Mouse (Mus musculus) heart, postnatal 36 days (tissue): ENCODE results near the gene Slc35b3. TPM values are rescaled to one million over a fixed set of nuclear protein-coding genes. Genes with fewer than 3 reads are reported as not detected.

ENCODE experiments used
- DNase-seq, 2 experiments: peaks; one replicate each; pipeline ENCODE4 v3.0.0; 2021 to 2022
- intact Hi-C: fragments of 180-260 bp; cut with DNase I; formaldehyde crosslinking; loops from one replicate; pipeline ENCODE4 v1.15.1; 2025
- total RNA-seq, 2 experiments: library from RNA; stranded (reverse); gene quantifications; 2 replicates each; pipeline ENCODE4 v1.2.3; 2021

Gene Slc35b3
- 1 to 10 TPM; 3.8 to 5.1 TPM for total RNA-seq

DNA sequence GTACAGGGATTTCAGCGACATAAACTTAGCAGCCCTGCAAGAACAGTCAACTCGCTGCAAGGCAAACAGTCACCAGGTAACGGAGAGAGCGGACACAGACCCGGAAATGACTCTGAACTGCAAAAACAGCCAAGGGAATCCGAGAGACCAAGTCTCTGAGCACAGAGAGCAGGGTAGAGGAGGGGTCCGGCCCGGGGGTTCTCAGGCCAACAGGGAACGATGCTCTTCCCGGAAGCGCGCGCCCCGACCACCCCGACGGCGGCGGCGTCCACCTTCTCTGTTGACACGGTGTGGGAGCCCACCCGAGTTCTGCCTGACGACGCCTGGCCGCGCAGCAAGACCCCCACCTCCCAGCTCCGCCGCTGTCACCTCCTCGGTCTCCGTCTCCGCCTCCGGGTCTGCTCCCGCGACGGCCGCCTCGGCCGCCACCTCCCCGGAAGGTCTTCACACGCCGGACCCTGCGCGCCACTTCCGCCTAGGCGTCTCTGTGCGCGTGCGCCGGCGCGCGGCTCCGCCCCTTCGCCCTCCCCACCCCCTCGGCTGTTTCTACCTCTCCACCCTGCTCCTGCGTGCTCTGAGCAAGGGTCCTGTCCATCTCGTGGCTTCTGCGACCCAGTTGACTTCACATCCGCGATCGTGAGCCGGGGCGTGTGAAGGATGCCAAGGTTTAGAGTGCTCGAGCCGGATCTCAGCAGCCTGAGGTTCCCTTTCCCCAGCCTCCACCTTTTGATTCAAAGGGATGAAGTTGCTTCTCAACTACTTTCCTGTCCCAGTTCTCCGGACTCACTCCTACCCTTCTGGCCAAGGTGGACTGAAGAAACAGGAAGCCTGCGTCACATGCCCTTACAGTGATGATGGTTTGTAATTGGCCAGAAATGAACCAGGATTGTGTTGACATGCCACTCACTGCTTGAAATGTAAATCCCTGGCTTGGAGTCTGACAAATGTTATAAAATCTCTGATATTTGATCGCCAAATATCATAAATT, at the start of gene Slc35b3:
Gene Slc35b3, minus strand, starts transcription at position 813 of the 988 bp plus-strand sequence.
- peak; percentile 83 to 87 for DNase-seq
- intact Hi-C loops = no loop called here

DNA sequence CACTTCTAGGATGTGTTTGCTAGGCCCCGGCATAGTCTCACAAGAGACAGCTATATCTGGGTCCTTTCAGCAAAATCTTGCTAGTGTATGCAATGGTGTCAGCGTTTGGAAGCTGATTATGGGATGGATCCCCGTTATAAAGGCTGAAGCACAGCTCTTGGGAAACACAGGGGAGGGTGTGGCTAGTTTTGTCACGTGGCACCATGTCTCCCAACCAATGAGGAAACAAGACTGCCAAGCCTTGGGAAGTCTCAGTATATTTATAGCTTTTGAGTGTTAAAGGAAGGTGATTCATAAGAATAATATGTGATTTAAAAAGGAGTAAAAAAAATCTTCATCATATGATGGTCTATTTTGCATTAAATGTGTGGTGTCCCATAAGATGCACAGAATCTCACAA, 49.6 kb upstream of the Slc35b3 start:
- no peak for DNase-seq
- intact Hi-C loops = loop anchor here (5.0 kb wide), 1 partner anchor 153 kb away; no protein-coding TSS in a partner anchor

DNA sequence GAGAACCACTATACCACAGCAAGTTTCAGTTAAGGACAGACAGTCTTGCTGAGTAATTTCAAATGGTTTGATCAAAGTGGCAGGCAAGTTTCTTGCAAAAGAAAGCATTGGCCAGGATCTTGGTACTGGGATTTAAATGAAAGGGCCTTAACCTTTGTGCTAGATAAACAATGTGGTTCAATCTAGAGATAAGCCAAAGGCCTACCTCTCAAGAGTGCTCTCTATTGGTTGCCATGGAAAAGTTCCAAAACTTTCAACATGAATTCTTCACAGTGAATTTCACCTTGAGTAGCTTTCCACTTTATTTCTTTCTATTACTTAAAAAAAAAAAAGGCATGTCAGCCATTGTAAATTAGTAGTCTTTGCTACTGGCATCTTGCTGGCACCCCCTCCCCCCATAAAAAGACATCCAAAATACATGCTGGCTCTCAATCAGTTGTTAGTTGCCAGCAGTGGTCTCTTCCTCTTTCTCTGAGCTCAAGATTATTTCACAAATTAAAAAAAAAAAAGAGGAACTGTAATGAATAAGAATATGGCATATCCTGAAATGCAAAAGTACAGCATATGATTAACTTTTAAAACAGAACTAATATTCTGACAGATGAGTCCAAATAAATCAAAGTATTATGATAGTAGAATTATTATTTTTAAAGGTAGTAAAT, 42.6 kb upstream of the Slc35b3 start:
- intact Hi-C loops = no loop called here
- no peak for DNase-seq

DNA sequence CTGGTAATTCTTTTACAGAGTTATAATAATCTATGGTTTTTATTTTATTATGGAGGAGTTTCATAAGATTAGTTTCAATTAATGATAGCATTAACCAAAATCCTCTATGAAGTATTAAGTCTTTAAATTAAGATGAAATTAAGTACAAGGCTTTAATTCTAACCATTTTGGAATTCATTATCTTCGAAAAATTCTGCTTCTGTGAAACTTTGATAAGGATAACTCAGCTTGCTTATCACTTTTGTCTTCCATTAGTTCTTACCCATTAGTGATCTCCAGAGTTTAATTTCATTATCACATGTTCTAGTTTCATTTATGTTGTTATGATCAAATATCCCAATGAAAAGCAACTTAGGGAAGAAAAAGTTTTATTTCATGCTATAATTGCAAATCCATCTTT, 41.7 kb upstream of the Slc35b3 start:
- intact Hi-C loops = no loop called here
- no peak for DNase-seq

DNA sequence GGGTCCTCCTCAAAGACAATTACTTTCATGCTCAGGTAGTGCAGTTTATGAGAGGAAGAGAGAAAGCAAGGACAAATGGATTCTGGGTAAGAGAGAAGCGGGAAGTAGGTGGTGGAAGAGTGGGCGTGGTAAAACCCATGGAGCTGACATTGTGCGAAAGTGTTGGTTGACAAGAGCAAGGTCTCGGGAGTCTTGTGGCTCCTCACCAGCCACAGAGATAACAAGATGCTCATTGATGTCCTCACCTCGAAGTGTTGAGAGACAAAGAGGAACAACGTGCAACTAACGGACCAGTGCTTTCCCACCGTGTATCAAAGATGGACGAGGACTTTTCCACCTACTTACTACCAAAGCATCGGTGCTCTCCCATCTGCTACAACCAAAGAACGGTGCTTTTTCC, 40.8 kb upstream of the Slc35b3 start:
- intact Hi-C loops = no loop called here
- DNase-seq = no peak

DNA sequence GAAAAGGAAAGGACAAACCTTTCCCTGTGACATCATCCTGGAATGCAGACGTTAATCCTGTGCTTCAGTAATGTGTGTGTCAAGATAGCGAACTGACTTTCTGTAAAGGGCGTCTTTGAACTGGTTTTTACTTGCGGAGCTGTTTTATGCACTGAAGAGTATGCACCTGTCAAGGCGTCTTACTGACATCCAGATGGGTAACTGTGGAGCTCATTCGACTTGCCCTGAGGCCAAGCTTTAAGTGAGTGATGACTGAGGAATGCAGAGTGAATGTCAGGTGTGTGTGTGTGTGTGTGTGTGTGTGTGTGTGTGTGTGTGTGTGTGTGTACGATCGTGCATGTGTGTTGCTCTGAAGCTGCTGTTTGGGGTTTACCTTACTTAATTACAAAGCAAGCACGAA, 38.3 kb upstream of the Slc35b3 start:
- intact Hi-C loops = loop anchor here (10.0 kb wide), 1 partner anchor 1756 kb away; no protein-coding TSS in a partner anchor
- no peak for DNase-seq

DNA sequence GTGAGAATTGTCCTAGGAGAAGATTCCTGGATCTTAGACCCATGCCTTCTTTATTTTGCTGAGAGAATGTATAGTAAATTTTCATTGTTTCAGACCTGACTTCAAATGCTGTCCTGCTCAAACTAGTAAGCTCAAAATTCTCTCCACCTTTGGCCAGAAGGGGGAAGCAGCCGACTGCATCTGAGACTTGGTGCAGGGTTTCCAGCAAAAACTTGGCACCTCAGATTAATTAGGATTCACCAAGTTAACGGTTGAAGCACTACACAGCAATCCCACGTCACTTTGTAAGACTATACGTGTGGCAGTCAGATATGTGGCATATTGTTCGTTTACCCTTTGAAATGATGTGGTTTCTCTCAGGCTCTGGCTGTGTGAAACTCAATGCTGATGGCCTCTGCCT, 31.9 kb upstream of the Slc35b3 start:
- peak in 1 of 2 experiments; percentile 10 for DNase-seq
- intact Hi-C loops = loop anchor here (10.0 kb wide), 1 partner anchor 1762 kb away; no protein-coding TSS in a partner anchor

DNA sequence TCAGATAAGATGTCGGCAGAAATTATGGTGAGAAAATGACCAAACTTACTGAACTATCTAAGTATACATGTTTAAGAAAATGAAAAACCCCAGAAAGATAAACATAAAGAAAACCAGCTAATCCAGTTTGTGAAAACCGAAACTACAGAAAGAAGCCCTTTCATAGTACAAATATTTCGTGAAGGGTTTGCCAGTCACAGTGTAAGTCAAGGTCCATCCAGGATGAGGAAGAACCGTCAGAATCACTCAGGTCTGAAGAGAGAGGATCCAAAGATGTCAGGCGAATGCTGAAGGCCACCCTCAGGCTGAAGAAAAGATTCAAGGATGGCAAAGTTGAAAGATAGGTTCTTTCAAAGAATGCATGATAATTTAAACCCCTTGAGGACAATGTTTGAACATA, 23.1 kb upstream of the Slc35b3 start:
- intact Hi-C loops = no loop called here
- no peak for DNase-seq

DNA sequence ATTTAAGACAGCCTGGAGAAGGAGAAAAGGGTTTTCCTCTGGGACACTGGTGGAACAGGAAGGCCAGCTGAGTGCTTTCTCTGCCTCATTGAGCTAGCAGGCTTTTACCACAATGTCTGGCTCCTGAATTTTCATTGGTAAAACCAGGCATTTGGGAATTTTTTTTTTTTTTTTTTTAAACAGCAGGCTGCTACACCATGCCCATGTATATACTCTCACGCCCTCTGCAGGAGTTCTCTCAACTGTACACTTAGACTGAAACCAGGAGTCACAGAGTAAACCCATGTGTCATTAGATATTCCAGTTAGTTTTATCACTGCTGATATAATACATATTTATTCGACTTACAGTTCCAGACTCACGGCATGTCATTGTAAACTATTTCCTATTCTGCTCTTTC, 20.2 kb upstream of the Slc35b3 start:
- intact Hi-C loops = no loop called here
- DNase-seq = no peak

DNA sequence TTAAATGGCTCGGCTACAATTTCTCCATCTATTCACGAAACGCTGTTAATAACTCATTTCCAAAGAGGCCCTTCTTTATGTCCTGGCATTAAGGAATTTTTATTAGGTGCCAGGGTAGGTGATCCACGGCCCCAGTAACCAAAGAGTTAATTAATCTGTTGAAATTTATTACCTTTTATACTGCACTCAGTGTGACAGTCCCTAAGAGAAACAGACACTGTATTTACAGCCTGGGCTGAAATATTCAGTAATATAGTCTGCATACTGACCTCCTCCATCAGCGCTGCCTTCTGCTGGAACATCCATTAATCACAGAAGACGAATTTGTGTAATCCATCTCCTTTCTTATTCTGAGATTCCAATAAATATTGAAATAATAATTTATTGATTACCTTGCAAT, 16.3 kb upstream of the Slc35b3 start:
- intact Hi-C loops = no loop called here
- DNase-seq = no peak

DNA sequence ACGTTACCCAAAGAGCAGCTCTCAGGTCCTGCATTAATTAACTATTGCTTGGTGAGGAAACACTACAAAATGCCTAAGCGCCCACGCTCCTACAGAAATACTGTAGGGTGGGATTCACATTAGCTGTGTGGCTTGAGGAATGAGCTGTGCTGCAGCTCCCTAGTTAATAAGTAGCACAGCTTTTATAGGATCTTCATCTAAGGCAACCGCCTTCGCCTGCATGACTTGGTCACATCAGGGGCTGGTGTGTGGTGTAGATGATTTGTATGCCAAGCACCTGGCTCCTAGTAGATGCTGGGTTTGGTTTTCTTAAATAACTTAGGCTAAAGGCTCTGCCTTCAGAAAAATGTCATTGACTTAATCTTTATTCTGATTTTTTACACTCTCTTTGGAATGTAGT, 15.2 kb upstream of the Slc35b3 start:
- no peak for DNase-seq
- intact Hi-C loops = no loop called here

DNA sequence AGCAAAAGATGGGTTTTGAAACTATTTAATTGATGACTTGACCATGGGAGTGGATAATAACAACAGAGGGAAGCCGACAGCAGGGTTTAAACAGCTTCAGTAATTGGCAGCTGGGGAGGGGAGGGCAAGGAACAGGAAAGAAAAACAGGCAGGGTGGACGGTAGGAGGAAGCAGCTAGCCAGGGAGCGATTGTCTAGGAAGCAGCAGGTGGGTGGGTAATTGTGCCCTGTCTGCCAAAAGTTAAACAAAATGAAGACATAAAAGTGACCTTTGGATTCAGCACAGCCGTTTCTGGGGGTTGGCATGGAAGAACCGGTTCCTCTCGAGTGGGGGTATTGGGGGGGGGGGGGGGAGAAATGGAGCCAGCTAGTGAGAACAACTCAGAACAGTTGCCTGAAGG, 11.9 kb upstream of the Slc35b3 start:
- intact Hi-C loops = no loop called here
- no peak for DNase-seq

DNA sequence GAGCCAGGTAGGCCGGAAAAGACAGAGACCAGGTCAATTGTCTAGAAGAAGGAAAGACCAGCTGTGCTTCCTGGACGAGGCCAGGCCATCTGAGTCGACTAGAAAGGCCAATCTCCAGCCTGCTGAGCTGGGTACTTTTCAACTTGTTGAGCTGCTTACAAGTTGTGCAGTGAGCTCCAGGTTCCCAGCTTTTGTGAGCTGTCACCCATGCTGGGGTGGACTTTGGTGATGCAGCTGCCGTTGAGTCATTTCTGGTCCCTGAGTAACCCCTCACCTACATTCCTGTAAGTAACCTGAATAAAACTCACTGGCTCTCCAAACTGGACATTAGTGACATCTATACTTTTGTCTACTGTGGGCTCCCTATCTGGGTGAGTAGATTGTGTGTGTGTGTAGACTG, 10.4 kb upstream of the Slc35b3 start:
- DNase-seq = no peak
- intact Hi-C loops = no loop called here

DNA sequence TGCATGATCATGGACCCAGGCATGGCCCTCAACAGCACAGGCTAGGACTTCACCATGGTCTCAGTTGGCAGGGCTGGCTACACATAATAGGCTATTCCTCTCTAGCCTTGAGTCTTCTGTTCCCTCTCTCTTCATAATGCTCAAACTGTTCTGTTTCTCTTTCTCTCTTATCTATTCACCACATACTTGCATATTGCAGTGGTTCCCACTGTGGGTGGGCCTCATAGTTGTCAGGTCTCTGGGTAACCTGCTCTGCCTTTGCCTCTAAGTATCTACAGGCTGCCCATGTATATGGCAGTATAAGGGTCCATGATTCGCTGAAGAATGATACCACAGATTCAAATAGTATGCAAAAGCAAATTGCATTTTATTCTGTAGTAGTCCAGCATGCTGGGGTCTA, 6.8 kb upstream of the Slc35b3 start:
- DNase-seq = no peak

DNA sequence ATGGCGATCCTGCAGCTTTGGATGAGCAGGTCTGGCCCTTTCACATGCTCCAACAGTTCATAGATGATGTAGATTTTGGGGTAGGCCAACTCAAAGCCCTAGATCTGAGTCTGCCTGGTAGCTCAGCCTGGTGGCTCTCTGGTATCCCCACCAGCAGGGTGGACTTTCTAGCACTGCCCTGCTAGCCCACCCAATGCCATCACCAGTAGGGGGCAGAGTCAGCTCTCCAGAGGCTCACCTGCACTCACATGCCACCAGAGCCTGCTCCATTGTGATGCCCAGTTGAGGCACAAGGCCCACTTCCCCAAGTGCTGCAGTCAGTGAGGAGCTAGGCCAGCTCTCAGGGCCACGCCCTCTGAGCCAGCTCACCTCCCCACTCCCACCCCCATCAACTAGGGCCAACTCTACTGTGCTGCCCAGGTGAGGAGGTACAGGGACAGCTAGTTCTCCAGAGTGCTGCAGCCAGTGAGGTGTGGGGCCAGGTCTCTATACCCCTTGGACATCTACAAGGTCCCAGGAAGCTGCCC, 6.3 kb upstream of the Slc35b3 start:
- no peak for DNase-seq
- intact Hi-C loops = no loop called here

More for the DNA sequence above, 6.8 kb upstream of the Slc35b3 start:
- intact Hi-C loops = no loop called here

DNA sequence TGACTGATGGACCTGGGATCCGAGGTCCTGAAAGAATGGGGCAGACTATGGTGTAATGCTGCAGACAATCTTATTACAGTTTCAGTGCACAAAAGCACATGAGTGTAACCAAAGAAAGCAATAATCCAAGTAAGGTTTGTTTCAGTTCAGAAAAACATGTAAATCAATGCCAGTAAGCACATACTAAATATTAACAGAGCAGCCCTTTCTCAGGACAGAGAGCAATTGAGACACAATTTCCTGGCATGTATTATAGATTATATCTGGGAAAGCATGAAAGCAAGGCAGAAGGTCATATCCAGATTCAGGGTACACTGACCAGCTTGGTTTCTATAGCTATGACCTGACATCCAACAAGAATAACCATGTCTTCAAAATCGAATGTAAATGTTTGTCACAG, 2.1 kb upstream of the Slc35b3 start:
- DNase-seq = no peak
- intact Hi-C loops = no loop called here

DNA sequence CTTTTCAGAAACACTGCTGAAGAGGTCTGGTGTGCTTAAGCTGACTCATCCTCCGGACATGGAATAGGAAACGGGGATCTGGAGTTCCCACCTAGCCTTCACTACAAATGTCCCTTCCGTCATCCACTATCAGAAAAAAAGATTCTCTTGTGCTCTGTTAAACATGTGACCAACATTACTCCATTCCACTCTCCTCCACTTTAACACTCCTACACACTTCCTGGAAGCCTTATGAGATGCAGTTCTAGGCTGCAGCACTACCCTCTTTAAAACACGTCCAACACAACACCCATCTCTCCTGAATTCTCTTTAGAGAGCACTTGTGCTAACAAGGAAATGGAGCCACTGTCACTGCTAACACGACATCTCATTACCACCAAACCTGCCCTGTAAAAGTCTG, 2.6 kb downstream of the Slc35b3 start:
- intact Hi-C loops = no loop called here
- no peak for DNase-seq

DNA sequence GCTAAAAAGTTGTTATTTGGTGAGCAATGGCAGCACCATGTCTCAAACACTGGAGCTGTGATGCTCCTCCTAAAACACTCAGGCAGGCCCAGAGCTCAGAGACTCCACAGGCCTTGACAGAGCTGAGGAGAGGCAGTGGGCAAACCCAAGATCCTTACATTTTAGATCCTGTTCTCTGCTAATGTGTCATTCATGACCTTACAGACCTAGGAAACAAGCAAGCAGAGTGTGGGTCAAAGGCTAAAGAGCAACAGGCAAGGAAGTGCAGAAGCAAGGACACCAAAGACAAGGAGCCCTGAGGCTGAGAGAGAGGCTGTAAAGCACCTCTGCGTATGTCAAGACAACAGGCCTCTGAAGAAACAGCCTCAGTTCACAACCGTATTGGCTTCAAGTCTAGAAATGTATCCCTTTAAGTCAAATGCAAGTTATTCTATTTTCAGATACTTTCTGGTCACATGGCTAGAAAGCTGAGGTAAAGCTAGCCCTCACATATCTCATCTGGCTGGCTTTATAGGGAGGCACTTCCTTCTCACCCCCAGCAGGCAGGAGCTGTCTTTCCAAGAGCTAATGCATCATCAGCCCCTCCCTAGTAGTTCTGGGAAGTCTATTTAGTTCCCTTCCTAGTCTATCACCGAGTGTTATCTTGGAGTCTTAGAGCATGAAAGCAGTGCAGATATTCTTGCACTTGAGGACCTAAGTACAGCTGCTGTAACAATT, 14.2 kb downstream of the Slc35b3 start:
- DNase-seq = no peak
- intact Hi-C loops = no loop called here

DNA sequence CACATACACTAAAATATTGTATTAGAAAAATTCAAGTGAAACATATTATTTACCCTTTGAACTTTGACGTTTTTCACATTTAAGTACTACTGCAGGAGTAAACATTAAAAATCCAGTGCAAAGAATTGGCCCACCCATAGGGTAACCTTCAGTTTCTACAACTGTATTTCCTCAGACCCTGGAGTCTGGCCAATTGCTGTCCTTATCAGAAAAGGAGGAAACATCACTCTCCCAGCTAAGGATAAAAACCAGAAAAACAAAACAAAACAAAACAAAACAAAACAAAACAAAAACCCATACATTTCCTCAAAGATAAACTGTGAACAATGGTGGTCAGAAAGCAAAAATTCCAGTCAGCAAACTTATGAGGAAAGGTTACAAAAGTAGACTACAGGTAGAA, 14.9 kb downstream of the Slc35b3 start:
- no peak for DNase-seq
- intact Hi-C loops = no loop called here

DNA sequence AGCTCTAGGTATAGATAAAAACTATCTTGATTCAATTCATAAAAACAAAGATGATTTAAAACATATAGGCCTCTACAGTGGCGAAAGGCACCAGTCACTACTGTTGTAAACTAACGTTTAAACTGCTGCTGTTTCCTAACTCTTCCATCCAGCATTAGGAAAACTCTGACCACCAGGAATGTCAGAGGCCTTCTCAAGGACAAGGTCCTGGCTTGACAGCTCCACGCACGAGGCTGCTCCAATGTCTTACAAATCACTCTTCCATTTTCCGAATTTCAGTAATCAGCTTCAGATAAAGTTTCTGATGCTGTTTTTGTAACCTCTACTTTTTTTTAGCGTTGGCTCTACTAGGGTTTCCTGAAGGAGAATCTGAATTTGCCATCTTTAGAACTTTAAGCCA, 15.7 kb downstream of the Slc35b3 start:
- intact Hi-C loops = no loop called here
- DNase-seq = no peak

DNA sequence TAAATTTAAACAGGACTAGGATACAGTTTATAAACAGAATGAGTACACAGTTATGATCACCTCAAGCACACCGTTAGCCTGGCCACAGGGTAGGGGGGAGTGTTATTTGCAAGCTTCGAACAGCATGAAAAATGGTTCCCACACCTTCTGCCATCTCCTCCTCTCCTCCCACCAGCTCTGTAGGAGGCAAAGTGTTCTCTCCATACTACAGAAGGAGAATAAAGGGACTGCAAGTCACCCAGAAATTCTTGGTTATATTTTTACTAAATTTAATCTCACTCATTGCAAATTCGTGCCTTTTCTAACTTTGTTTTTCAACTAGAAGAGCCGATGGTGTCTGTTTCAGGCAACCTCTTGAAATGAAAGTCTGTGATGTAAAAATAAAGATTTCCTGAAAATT, 18.9 kb downstream of the Slc35b3 start:
- intact Hi-C loops = no loop called here
- no peak for DNase-seq
